Comparison of ENCODE assay signal across 18 mouse cellular contexts in the genomic region with DNA sequence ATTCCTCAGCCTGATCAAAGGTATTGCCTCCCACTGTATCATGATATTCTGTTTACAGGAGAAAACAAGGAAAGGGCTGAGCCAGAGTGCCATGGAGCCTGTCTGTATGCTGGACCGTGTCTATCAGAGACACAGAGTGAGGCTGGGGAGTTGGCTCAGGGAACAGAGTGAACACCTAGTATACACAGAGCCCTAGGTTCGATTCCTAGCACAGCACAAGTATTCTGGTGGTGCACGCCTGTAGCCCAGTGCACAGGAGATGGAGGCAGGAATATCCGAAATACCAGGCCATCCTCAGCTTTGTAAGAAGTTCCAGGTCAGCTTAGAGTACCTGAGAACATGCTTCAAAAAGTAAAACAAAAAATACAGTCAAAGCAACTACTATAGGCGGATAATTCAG.
DNase-seq lines count a peak whose midpoint lies in the region; ATAC-seq lines count a peak whose summit lies in the region.
"Had no signal": no experiment of that assay in that cellular context is flagged by ENCODE, and none has a peak within 500 bp of the region (broad histone marks: within the 10 kb centered on the region; RNA-seq: fewer than 3 reads in every experiment).

No protein-coding gene starts in this region.

- H3K27ac ChIP-seq in intestine, embryonic 14.5 days (ENCODE audit: low read depth): no peak overlapping the region
- H3K27ac ChIP-seq in intestine, embryonic 15.5 days: no peak overlapping the region
- H3K27ac ChIP-seq: embryonic facial prominence, embryonic 10.5 days; embryonic facial prominence, embryonic 12.5 days had no signal

- no peak overlapping the region for H3K4me3 ChIP-seq in intestine, embryonic 14.5 days (ENCODE audit: low read depth, low read length)
- no peak overlapping the region for H3K4me3 ChIP-seq in intestine, embryonic 15.5 days (replicated peaks)
- H3K4me3 ChIP-seq: embryonic facial prominence, embryonic 10.5 days; embryonic facial prominence, embryonic 12.5 days had no signal

- no peak for ATAC-seq in intestine, embryonic 14.5 days (replicated peaks; ENCODE audit: low FRiP score, low TSS enrichment, low read depth)
- ATAC-seq in intestine, embryonic 15.5 days: no peak
- ATAC-seq: activated CD4-positive, CD25-positive, alpha-beta regulatory T cell, adult 4 months; forebrain, embryonic 14.5 days; Patski had no signal

- no peaks in the 10 kb centered on the region for H3K36me3 ChIP-seq in intestine, embryonic 14.5 days (ENCODE audit: control insufficient read depth, insufficient read depth, low read length)
- no peaks in the 10 kb centered on the region for H3K36me3 ChIP-seq in intestine, embryonic 15.5 days
- H3K36me3 ChIP-seq: embryonic facial prominence, embryonic 10.5 days; embryonic facial prominence, embryonic 12.5 days had no signal

- DNase-seq in heart, adult 11 months: peak; percentile 70
- no peak for DNase-seq in heart, postnatal 4 days
- peak; percentile 12 for DNase-seq in intestine, embryonic 14.5 days (ENCODE audit: low spot score)
- no peak for DNase-seq in gastrocnemius, adult 18-20 months (ENCODE audit: low spot score)
- DNase-seq: adrenal gland, adult 8-10 months; adrenal gland, postnatal 14 days; adrenal gland, postnatal 36 days; cerebellum, adult 11-12 months; cerebellum, adult 2 months; cerebellum, adult 9-10 months; cerebellum, postnatal 10 days; cerebellum, postnatal 25 days had no signal

- 87% methylated on average over 5 of the region's 5 CpGs for WGBS in intestine, embryonic 14.5 days
- WGBS in intestine, embryonic 15.5 days: 86% methylated on average over 5 of the region's 5 CpGs

- no peak overlapping the region for H3K9ac ChIP-seq in intestine, embryonic 14.5 days (ENCODE audit: low read length)
- H3K9ac ChIP-seq in intestine, embryonic 15.5 days: no peak overlapping the region
- H3K9ac ChIP-seq: embryonic facial prominence, embryonic 12.5 days had no signal

- no peaks in the 10 kb centered on the region for H3K4me1 ChIP-seq in intestine, embryonic 14.5 days (replicated peaks; ENCODE audit: control insufficient read depth, insufficient read depth, low read length)
- no peaks in the 10 kb centered on the region for H3K4me1 ChIP-seq in intestine, embryonic 15.5 days (replicated peaks)
- H3K4me1 ChIP-seq: embryonic facial prominence, embryonic 10.5 days; embryonic facial prominence, embryonic 12.5 days had no signal

- no peaks in the 10 kb centered on the region for H3K27me3 ChIP-seq in intestine, embryonic 14.5 days (replicated peaks; ENCODE audit: control insufficient read depth, insufficient read depth, low read length)
- no peaks in the 10 kb centered on the region for H3K27me3 ChIP-seq in intestine, embryonic 15.5 days (replicated peaks)
- H3K27me3 ChIP-seq: embryonic facial prominence, embryonic 12.5 days; Patski had no signal

- H3K4me2 ChIP-seq in intestine, embryonic 14.5 days (ENCODE audit: low read length): no peak overlapping the region
- H3K4me2 ChIP-seq in intestine, embryonic 15.5 days (replicated peaks): no peak overlapping the region
- H3K4me2 ChIP-seq: embryonic facial prominence, embryonic 12.5 days had no signal

- H3K9me3 ChIP-seq in intestine, embryonic 14.5 days (ENCODE audit: control insufficient read depth, low read length): no peaks in the 10 kb centered on the region
- H3K9me3 ChIP-seq in intestine, embryonic 15.5 days: no peaks in the 10 kb centered on the region
- H3K9me3 ChIP-seq: embryonic facial prominence, embryonic 10.5 days; embryonic facial prominence, embryonic 12.5 days had no signal

Comparison
In these comparisons a context has a peak if more than half of its experiments do, and no peak if none do; other contexts are left out.
1. DNase-seq: peak in heart, adult 11 months (single experiment) and intestine, embryonic 14.5 days (single experiment); none in heart, postnatal 4 days (single experiment) and gastrocnemius, adult 18-20 months (single experiment).